Mouse (Mus musculus) lung, postnatal 25 days (tissue): ENCODE results near the gene Efs.

ENCODE experiments used
- DNase-seq: peaks from one replicate; pipeline ENCODE4 v3.0.0; 2022; ENCODE audit warnings: low spot score

Gene Efs

GRCm38 (mm10) chr14:54920076-54920685, 5.7 kb downstream of the Efs start:
- no peak for DNase-seq

- no peak for DNase-seq
These were observed 12.6 kb downstream of the Efs start for GRCm38 (mm10) chr14:54913343-54913742.

GRCm38 (mm10) chr14:54912886-54913285, 13.0 kb downstream of the Efs start, which contains the start of gene Slc22a17:
Gene Slc22a17 (minus strand): TSS chr14:54913132.
- DNase-seq, result peak; percentile 66

- no peak for DNase-seq
These were observed 13.6 kb downstream of the Efs start for GRCm38 (mm10) chr14:54912109-54912850.

- DNase-seq, result peak; percentile 18
These were observed 17.2 kb downstream of the Efs start for GRCm38 (mm10) chr14:54908682-54909081.

- DNase-seq, result no peak
These were observed 22.3 kb downstream of the Efs start for GRCm38 (mm10) chr14:54903641-54904040.

- DNase-seq, result peak; percentile 88
These were observed 25.5 kb downstream of the Efs start for GRCm38 (mm10) chr14:54900383-54900782.

- DNase-seq, result no peak
These were observed 28.5 kb downstream of the Efs start for GRCm38 (mm10) chr14:54897445-54897844.

- peak; percentile 53 for DNase-seq
These were observed 31.4 kb downstream of the Efs start for GRCm38 (mm10) chr14:54894296-54895151.

- DNase-seq, result peak; percentile 99
These were observed 32.2 kb downstream of the Efs start for GRCm38 (mm10) chr14:54893651-54894181.

GRCm38 (mm10) chr14:54892200-54892599, 33.7 kb downstream of the Efs start, which contains the start of gene Pabpn1:
Gene Pabpn1 (plus strand): TSS chr14:54892500.
- DNase-seq, result no peak

- DNase-seq, result no peak
These were observed 40.6 kb downstream of the Efs start for GRCm38 (mm10) chr14:54885309-54885708.

- no peak for DNase-seq
These were observed 41.8 kb downstream of the Efs start for GRCm38 (mm10) chr14:54884022-54884712.

- DNase-seq, result peak; percentile 82
These were observed 42.5 kb downstream of the Efs start, which contains the start of the genes Bcl2l2 and Gm20521 for GRCm38 (mm10) chr14:54883154-54884021. Gene Bcl2l2 (plus strand): TSS chr14:54883377. Gene Gm20521 (plus strand): TSS chr14:54883441.

GRCm38 (mm10) chr14:54877048-54877715, 48.7 kb downstream of the Efs start, which contains the start of gene Ppp1r3e:
Gene Ppp1r3e (minus strand): TSS chr14:54877550.
- DNase-seq, result peak; percentile 55

GRCm38 (mm10) chr14:54876539-54877047, 49.3 kb downstream of the Efs start:
- peak; percentile 89 for DNase-seq

- peak; percentile 23 for DNase-seq
These were observed 49.9 kb downstream of the Efs start for GRCm38 (mm10) chr14:54875844-54876538.

- DNase-seq, result no peak
These were observed 51.8 kb downstream of the Efs start for GRCm38 (mm10) chr14:54874165-54874564.

GRCm38 (mm10) chr14:54870861-54871260, 55.1 kb downstream of the Efs start, which contains the start of gene Homez:
Gene Homez (minus strand): TSS chr14:54870961.
- DNase-seq, result no peak
